Mouse (Mus musculus) CD8-positive naive resting alpha-beta T cell, adult 2 months (primary cell): ENCODE results near the gene AA467197.

ENCODE experiments used
- DNase-seq, 2 experiments: peaks; one replicate each; pipeline ENCODE4 v3.0.0; 2022; ENCODE audit warnings: low read depth in 2 of 2, low spot score in 2 of 2

The AA467197 gene

DNA sequence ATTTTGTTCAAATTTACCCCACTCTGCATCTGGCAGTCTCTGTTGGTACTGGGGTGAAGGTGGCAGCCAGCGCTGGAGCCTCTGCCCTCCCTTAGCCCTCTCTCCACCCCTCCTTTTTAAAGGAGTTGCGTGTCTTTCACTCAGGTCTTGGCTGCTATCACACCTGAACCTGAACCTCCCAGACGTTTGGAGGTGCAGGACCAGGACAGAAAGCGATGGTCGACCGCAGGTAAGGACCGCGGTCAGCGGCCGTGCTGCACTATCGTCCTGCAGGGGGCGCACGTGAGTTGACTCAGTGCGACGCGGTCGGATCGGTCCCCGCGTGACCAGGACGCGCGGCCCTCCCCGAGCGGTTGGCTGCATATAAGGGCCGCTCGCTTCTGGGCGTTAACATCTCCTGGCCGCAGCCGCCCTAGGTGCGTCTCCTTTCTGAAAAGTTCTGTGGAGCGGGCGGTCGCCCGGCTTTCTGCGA lies 776 bp downstream of the AA467197 start:
- peak; percentile 55 to 62 for DNase-seq

- no peak for DNase-seq
Measured at GRCm38 (mm10) chr2:122638029-122638428, 1.2 kb downstream of the AA467197 start.

DNA sequence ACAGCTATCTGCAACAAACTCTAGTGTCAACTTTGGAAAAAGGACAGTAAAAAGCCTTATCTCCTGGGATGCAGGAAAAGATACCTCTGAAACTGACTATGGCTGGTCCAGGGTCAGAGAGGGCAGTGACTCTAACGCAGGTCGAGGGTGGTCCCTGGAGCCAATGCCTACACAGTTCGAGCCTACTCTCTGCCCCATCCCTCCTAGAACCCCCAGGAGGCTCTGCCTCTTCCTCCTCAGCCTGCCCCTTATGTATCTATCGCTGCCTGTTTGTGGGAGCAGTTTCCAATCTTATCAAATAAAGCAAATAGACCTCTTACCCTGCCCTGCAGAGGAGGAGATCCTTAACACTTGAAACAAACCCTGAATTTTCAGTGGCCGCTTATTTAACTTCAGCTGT lies 1.9 kb downstream of the AA467197 start:
- DNase-seq: no peak

- DNase-seq: peak; percentile 66 to 77
Measured at GRCm38 (mm10) chr2:122652096-122653084, 15.6 kb downstream of the AA467197 start.

DNA sequence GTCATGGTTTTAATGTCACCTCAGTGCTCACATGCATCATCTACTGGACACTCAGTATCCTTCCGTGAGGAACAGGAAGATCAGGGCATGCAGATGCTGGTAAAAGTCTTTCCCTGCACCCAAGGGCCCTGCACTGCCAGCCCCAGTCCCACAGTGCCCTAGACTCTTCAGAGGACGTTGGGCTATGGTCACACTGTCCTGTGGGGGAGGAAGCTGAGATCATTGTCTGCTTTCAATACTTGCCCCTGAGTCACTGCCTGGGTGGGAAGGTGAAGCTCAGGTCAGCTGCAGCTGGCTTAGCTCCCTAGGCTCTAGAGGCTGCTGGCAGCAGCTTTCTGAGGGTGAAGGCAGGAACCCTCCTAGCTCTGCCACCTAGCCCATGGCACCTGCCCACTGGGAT lies 19.3 kb downstream of the AA467197 start:
- no peak for DNase-seq

- DNase-seq: no peak
Measured at GRCm38 (mm10) chr2:122656767-122657166, 20.0 kb downstream of the AA467197 start.

- DNase-seq: no peak
Measured at GRCm38 (mm10) chr2:122657707-122658524, 21.1 kb downstream of the AA467197 start.

DNA sequence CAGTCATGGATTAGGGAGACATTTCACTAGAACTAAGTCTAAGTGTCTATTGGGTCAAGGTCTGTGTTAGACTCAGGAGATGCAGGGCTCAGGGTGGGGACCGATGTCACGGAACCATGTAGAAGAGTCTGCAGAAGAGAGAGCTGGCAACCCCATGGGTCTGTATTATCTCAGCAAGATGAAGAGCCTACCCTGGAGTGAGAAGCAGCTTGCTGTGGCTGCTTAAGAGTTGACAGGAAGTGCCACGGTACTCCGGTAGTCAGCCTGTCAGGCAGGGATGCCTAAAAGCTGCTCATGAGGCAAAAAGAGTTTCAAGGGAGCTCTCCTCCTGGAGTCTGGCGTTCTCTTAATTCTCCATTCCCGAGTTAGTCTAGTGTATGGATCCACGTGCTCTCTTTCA lies 23.0 kb downstream of the AA467197 start:
- no peak for DNase-seq

- no peak for DNase-seq
Measured at GRCm38 (mm10) chr2:122665253-122665972, 28.6 kb downstream of the AA467197 start.

DNA sequence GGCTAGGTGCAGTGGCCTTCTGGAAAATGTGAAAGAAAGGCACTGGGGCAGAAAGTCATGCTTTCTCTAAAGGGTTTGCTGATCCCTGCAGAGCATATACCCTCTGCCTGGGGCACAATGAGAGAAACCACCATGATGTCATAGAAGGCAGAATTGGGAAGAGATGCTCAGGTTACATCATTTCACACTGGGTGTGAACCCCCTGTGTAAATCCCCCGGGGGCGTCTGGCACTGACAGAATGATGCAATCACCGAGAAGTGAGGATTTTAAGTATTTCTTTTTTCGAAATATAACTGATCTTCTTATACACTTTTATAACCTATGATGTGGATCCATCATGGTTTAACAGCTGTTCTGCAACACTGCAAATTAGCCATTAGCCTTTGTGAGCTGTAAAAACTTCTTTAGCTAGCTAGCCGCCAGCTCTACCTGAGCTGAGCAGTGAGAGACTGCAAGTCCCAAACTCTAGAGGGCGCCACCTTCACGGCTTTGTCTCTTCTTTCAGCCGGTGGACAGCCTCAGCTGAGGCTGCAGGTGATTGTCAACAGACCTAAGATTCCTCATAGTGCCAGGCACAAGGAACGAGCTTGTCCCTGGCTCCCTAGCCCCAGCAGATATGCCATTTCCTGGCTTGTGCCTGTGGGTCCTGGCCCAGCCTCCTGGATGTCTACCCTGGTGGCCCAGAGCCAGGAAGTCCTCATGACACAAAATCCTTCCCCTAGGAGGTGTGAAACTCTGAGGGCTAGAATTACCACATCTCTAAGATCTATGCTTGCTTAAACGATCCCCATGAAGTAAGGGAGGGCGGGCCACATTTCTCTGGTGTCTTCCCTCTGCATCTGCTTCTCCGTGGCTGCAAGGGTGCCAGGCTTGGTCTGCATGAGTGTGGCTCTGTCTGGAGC lies 29.4 kb downstream of the AA467197 start:
- DNase-seq: peak; percentile 40 to 59

GRCm38 (mm10) chr2:122667856-122668255 lies 31.1 kb downstream of the AA467197 start:
- DNase-seq: peak in 1 of 2 experiments; percentile 56

DNA sequence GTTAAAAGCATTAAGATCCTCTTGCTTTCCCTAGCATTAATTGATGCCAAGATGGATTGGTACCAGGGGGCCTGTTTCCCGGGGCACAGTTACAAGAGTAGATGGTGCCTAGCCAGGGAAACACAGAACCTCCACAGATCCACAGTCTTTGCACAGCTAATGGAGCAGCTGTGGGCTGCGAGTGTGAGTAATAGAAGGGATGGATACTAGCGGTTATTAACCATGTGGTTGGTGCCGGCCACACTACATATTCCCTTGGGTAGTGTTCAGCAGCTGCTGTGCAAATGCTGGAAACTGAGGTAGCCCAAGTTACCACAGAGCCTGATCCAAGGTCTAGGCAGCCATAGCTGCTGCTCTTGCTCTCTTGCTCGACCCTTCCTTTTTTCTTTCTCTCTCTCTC lies 34.9 kb downstream of the AA467197 start:
- DNase-seq: no peak

GRCm38 (mm10) chr2:122672841-122673240 lies 36.1 kb downstream of the AA467197 start:
- no peak for DNase-seq

- DNase-seq: no peak
Measured at GRCm38 (mm10) chr2:122675126-122675525, 38.3 kb downstream of the AA467197 start.

- no peak for DNase-seq
Measured at GRCm38 (mm10) chr2:122681379-122682137, 44.8 kb downstream of the AA467197 start.

- no peak for DNase-seq
Measured at GRCm38 (mm10) chr2:122682520-122682919, 45.7 kb downstream of the AA467197 start.

- DNase-seq: no peak
Measured at GRCm38 (mm10) chr2:122683641-122684040, 46.9 kb downstream of the AA467197 start.

DNA sequence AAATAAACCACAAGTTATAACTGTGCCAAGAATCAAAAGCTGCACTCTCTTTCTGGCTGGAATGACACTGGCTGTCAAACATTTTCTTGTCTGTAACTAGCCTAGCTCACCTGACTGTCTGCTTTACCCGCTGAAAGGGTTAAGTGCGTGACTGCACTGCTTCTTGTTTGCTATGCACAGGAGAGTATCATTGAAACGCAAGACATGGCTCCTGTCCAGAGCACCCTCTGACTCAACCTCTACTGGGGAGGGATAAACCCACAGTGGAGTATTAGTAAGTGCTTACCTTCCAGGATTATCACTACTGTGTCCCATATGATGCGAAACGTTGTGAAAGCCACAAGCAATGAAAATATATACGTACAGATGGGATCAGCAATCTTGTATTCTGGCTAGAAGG lies 49.9 kb downstream of the AA467197 start:
- DNase-seq: no peak
